Mouse (Mus musculus) pancreas, adult 10 weeks (tissue): Measurements from ENCODE around the gene Donson. TPM values are rescaled to one million over a fixed set of nuclear protein-coding genes. Genes with fewer than 3 reads are reported as not detected.

ENCODE experiments used
- polyA plus RNA-seq: library from polyadenylated mRNA; stranded (reverse); fragments of 350-450 nt; fragmentation: Illumina TruSeq; extraction: RNeasy Lipid Tissue Mini Kit (QIAGEN cat#74804); gene quantifications from one replicate; pipeline ENCODE4 v1.2.3, GENCODE M21; 2015; ENCODE audit warnings: low read depth, low replicate concordance; ENCODE audit not compliant: insufficient read depth

Donson gene
- 2.6 TPM for polyA plus RNA-seq

DNA sequence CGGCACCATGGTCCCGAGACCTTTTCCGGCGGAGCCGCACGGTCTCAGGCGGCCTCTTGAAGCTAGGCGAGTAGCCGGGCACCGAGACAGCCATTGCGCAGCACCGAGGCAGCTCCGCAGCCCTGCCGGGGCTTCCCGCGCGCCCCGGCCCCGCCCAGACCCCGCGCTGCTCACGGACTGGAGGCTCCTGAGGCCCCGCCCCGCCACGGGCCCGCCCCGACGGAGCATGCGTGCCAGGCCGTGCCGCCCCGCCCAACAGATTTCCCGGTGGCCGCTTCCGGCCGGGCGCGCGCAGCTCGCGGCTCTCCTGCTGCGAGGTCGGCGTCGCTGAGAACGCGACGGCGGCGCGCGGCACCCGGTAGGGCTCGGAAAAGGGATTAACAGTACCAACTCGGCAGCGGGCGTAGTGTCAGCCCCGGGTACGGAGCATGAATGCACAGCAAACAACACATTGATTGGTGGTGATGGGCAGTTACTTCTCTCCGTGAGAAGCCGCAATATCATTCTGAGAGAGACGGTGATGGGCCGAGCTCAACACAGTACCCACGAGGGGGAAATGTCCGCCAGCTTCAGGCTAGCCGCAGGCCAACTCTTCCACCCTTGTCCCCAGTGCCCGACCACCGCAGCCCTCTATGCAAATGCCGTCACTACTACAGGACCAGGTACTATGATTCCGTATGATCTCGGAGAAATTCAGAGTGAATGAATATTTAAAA is at the start of gene Donson:
Donson (minus strand) TSS at position 152 of the 716 bp plus-strand sequence.

DNA sequence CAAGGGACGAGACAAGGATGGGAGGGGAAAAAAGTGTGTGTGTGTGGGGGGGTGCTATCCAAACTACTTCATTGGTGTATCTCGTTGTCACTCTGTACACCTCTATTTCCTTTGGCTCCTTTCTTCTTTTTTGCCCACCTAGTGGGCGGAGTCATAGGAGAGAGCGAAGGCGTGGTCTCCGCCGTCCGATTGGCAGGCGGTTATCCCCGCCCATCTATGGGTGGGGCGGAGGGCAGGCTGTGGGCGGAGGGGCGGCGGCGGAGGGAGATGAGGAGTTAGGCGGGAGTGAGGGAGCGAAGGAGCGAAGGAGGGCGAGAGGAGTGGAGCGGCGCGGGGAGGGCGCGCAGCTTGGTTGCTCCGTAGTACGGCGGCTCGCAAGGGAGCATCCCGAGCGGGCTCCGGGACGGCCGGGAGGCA is 40.5 kb upstream of the Donson start, which contains the start of gene Itsn1:
Itsn1 (plus strand) TSS at position 216 of the 417 bp plus-strand sequence.

DNA sequence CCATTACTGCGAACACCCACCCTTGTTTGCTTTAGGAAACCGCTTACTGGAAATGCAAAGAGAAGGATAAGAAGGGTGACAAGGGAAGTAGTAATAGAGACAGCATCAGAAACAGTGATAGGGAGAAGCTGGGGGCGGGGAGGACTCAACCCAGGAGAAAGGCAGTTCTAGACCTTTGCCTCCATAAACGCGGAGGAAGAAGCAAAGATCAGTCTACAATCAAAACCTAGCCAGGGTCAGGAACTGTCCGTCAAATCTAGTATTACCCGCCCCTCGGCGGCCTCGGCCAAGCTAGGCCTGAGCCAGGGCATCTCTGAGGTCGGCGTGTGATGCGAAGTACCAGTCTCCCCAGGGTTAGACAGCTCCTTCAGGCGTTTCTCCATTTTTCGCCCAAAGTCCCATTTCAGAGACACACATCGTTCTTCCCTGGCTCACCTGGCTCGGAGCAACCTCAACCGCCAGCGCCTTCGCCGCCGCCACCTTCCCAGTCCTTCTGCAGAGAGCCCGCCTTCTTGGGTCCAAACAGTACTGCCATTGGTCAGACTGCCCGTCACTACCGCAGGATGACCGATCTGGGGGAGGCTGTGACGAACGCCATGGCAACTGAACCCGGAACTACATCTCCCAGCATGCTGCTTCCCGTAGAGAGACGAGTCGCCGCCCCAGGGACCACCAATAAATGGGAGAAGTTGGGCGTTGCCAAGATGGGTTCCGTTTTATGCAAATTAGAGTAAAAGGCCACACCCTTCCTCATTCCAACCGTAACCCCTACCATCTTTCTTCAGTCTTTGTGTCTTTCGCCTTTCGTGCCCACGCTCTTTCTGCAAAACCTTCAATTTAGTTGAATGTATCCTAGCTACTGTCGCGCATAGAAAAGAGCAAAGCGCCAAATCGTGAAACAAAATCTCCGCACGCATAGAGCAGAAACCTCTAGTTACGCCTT is 39.8 kb upstream of the Donson start, which contains the start of gene Cryzl1:
Cryzl1 (minus strand) TSS at position 853 of the 943 bp plus-strand sequence.

DNA sequence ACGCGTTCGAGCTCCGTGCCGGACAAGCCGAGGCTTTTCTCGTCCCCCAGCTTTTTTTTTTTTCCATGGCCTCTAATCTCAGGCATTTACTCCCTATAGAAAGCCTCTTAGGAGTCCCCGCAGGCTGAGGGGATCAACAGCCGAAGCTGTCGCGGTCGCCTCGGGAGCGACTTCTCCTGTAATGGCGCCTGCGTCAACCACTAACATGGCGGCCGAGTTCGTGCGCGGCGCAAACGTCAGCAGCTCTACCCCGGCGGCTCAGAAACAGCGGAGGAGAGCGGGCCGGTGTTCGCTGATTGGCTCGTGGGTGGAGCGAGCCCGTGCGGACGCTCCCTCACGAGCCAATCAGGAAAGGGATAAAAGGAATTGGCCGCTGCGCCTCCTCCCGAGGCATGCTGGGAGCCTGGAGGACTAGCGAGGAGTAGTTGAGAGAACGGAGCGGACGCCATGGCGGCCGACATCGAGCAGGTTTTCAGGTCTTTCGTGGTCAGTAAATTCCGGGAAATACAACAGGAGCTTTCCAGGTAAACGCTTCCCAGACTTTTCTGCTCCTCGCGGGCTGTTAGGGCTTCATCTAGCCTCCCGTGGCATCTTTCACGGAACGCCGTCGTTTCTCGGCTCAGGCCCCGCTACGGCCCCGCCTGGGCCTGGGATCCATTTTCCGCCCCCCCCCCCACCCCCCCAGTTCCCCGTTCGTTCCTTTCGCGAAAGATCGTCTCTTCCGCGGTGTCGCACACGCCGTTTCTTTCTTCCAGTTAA is 40.9 kb downstream of the Donson start, which contains the start of gene Son:
Son (plus strand) TSS at position 46 of the 759 bp plus-strand sequence.

DNA sequence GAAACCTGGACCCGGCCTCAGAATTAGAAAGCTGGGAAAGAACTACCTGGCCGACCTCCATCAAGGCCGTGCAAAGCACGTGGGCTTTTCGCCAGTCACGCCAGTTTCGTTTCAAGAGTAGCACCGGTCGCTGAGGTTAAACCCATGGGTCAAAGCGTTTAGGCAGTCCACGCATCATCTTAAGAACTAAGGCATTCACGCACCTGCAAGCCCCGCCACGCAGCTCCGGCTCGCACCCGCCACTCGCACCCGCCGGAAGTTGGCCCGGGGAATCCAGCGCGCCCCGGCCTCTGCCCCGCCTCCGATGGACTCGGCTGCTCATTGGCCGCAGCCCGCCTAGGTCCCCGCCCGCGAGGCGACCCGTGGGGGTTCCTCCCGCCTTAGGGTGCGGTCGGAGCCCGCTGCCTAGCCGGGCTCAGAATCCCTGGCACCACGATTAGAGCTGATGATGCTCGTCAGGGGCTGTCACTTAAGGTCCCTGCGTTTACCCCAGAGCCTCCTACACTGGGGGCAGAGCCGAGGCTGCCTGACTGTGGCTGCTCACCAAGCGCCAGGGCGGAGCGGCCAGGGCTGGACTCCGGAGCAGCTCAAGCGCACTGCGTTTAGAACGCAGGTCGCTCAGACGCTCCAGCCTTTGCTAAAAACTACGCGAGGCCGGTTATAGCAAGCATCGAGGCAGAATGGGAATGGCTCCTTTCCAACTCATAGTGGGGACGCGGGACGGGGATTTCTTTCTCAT is 41.7 kb downstream of the Donson start, which contains the start of gene Gart:
Gart (minus strand) TSS at position 272 of the 739 bp plus-strand sequence.

Other genes with a start within 250 kb of the Donson start
- gene Ifnar1, start 203.5 kb downstream of the Donson start, polyA plus RNA-seq: 8.4 TPM
- gene Ifngr2, start 141.7 kb downstream of the Donson start, polyA plus RNA-seq: 4.6 TPM
- gene Tmem50b, start 91.0 kb downstream of the Donson start, polyA plus RNA-seq: 8.7 TPM
- 1.2 TPM for gene Dnajc28, start 69.7 kb downstream of the Donson start, polyA plus RNA-seq
- gene Gart, start 41.8 kb downstream of the Donson start, polyA plus RNA-seq: 19.9 TPM
- 133 TPM for gene Son, start 41.3 kb downstream of the Donson start, polyA plus RNA-seq
- gene Cryzl1, start 40.2 kb upstream of the Donson start, polyA plus RNA-seq: 8.8 TPM
- 6.4 TPM for gene Itsn1, start 40.5 kb upstream of the Donson start, polyA plus RNA-seq